In the genomic region with DNA sequence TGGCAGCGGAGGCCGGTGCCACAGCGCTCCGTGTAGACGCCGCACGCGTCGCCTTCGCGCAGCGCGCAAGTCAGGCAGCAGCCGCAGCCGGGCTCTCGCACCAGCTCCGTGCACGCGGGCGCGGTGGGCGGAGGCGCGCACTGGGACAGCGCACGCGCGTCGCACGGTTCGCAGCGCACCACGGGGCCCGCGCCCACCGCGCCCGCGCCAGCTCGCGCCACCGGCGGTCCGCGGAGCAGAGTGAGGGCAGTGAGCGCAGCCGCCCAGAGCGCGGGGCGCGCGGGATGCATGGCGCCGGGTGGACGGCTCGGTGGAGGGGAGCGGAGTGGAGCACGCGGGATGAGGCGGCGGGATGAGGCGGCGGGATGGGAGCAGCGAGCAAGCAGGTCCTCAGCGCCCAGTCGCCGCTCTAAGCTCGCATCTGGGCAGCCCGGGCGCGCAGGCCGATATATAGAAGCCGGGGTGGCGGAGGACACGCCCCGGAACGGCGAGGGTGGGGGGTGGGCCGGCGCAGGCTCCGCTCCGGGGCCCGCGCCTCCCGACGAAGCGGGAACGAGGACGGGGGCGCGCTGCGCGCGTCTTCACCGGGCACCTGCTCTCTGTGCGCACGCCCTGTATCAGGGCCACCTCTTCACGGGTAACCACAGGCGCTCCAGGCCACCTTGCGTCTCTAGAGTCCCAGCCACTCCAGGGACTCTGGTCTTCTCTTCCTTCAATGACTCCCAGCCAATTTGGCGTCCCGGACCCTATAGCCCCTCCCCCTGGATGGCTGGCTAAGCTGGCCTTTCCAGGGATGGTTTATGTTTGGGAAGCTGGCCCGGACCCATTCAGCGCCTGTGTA, we compare ENCODE assay signal across 8 mouse cellular contexts. TPM values are rescaled to one million over a fixed set of nuclear protein-coding genes. Genes with fewer than 3 reads are reported as not detected.
DNase-seq lines count a peak whose midpoint lies in the region; ATAC-seq lines count a peak whose summit lies in the region.

TSS of gene Igfbp3 (minus strand) at position 423 of the 841 bp plus-strand sequence.

- H3K4me2 ChIP-seq in hindbrain, embryonic 16.5 days (ENCODE audit: low read length), result peak within 1 kb of the TSS; percentile 80
- H3K4me2 ChIP-seq in midbrain, embryonic 14.5 days (ENCODE audit: low read length), result peak within 1 kb of the TSS; percentile 85

- H3K27ac ChIP-seq in hindbrain, embryonic 16.5 days (ENCODE audit: low read depth, low read length), result peak within 1 kb of the TSS; percentile 93
- peak within 1 kb of the TSS; percentile 81 for H3K27ac ChIP-seq in midbrain, embryonic 14.5 days (replicated peaks; ENCODE audit: low read depth, low read length)

- under 1% methylated on average over 69 of the region's 104 CpGs for WGBS in hindbrain, embryonic 16.5 days
- WGBS in midbrain, embryonic 14.5 days, result under 1% methylated on average over 84 of the region's 104 CpGs

- no peaks in the 10 kb centered on the region for H3K27me3 ChIP-seq in hindbrain, embryonic 16.5 days (replicated peaks; ENCODE audit: control insufficient read depth, insufficient read depth, low read length)
- peaks cover 27% of the 10 kb centered on the region for H3K27me3 ChIP-seq in midbrain, embryonic 14.5 days (ENCODE audit: control insufficient read depth, insufficient read depth, low read length)

- peak; percentile 75 for DNase-seq in layer of hippocampus, adult 11-12 months (ENCODE audit: low spot score)
- DNase-seq in layer of hippocampus, adult 9-10 months (ENCODE audit: low spot score), result no peak
- peak; percentile 68 for DNase-seq in gastrocnemius, postnatal 14 days
- DNase-seq in left cerebral cortex, postnatal 14 days (ENCODE audit: low spot score in 2 of 2), result peak; percentile 85 to 87
- DNase-seq in midbrain, embryonic 14.5 days, result peak; percentile 94
- DNase-seq in testis, postnatal 14 days (ENCODE audit: low spot score), result peak; percentile 24

- intact Hi-C loops in gastrocnemius, postnatal 14 days (cut with DNase I; ENCODE audit: low total_unique reads), result loop anchor here (5.0 to 10.0 kb wide), 4 partner anchors 354 to 1194 kb away; no protein-coding TSS in a partner anchor
- intact Hi-C loops in left cerebral cortex, postnatal 14 days (cut with DNase I), result loop anchor here (1.0 to 10.0 kb wide), 4 partner anchors 124 to 1090 kb away; no protein-coding TSS in a partner anchor

- peaks cover 23% of the 10 kb centered on the region for H3K4me1 ChIP-seq in hindbrain, embryonic 16.5 days (ENCODE audit: control insufficient read depth, insufficient read depth, low read depth, low read length)
- H3K4me1 ChIP-seq in midbrain, embryonic 14.5 days (ENCODE audit: control insufficient read depth, insufficient read depth, low read length), result peaks cover 18% of the 10 kb centered on the region

- H3K4me3 ChIP-seq in hindbrain, embryonic 16.5 days (ENCODE audit: low read length), result peak within 1 kb of the TSS; percentile 67
- H3K4me3 ChIP-seq in midbrain, embryonic 14.5 days (replicated peaks; ENCODE audit: low read depth, low read length), result peak within 1 kb of the TSS; percentile 65

- no peaks in the 10 kb centered on the region for H3K9me3 ChIP-seq in hindbrain, embryonic 16.5 days (ENCODE audit: control insufficient read depth, low read length)
- H3K9me3 ChIP-seq in midbrain, embryonic 14.5 days (ENCODE audit: control insufficient read depth, low read length), result no peaks in the 10 kb centered on the region

- 0 out of 2 replicates have a peak, but pooled peaks have one; percentile 5 for ATAC-seq in common myeloid progenitor, adult 5-6 weeks (replicated peaks; ENCODE audit: low read depth, poor library complexity, severe bottlenecking)
- peak; percentile 92 for ATAC-seq in hindbrain, embryonic 16.5 days
- ATAC-seq in midbrain, embryonic 14.5 days (ENCODE audit: low FRiP score, low TSS enrichment), result peak; percentile 85

- peak within 1 kb of the TSS; percentile 89 for H3K9ac ChIP-seq in hindbrain, embryonic 16.5 days (ENCODE audit: low read depth, low read length)
- H3K9ac ChIP-seq in midbrain, embryonic 14.5 days (replicated peaks; ENCODE audit: low read length), result peak within 1 kb of the TSS; percentile 80

- H3K36me3 ChIP-seq in hindbrain, embryonic 16.5 days (ENCODE audit: control insufficient read depth, insufficient read depth, low read length), result 0 out of 2 replicates have a peak, but pooled peaks cover 5% of the 10 kb centered on the region
- no peaks in the 10 kb centered on the region for H3K36me3 ChIP-seq in midbrain, embryonic 14.5 days (ENCODE audit: control insufficient read depth, insufficient read depth, low read length)

RNA-seq across cellular contexts. Expression of gene Igfbp3, which starts in this region (rescaled TPM):
- 0.09 TPM in 1 of 2 replicates, not detected in the other for total RNA-seq in common myeloid progenitor, adult 5-6 weeks (2017)
- total RNA-seq in gastrocnemius, postnatal 14 days (2021), result 10 to 100 TPM; 58.5 to 67.5 TPM
- 24.2 and 25.1 TPM in 2 replicates for polyA plus RNA-seq in hindbrain, embryonic 16.5 days (2015; fragmentation: Nextera tagmentation; extraction: Ambion mirVana)
- total RNA-seq in left cerebral cortex, postnatal 14 days (2021), result 10 to 100 TPM; 16.0 to 23.2 TPM
- 9.4 and 13.3 TPM in 2 replicates for polyA plus RNA-seq in midbrain, embryonic 14.5 days (2014; fragmentation: Nextera tagmentation; extraction: Ambion mirVana)

Comparison
In these comparisons a context has a peak if more than half of its experiments do, and no peak if none do; other contexts are left out.
1. RNA of gene Igfbp3 (total RNA-seq): 58.5 to 67.5 TPM in gastrocnemius, postnatal 14 days and 16.0 to 23.2 TPM in left cerebral cortex, postnatal 14 days; 0.09 TPM in common myeloid progenitor, adult 5-6 weeks; every median in the first group is over 10 times any median in the second.
2. Peak in ATAC-seq in common myeloid progenitor, adult 5-6 weeks; RNA of the gene not detected or under 1 TPM.
3. ATAC-seq: peak in every context shown above with its lines; median percentile 92 in hindbrain, embryonic 16.5 days; 85 in midbrain, embryonic 14.5 days; 5 in common myeloid progenitor, adult 5-6 weeks.